21 mouse cellular contexts compared by ENCODE assay signal in genomic region chr13:111975549-111975948, GRCm38 (mm10).
"Had no signal": no experiment of that assay in that cellular context is flagged by ENCODE, and none has a peak within 500 bp of the region (broad histone marks: within the 10 kb centered on the region; RNA-seq: fewer than 3 reads in every experiment).

No protein-coding gene starts in this region.

- H3K9ac ChIP-seq: limb, embryonic 13.5 days; lung, embryonic 15.5 days; midbrain, embryonic 12.5 days; midbrain, embryonic 15.5 days; neural tube, embryonic 12.5 days; neural tube, embryonic 15.5 days had no signal

- ATAC-seq: midbrain, embryonic 15.5 days had no signal

- H3K4me3 ChIP-seq: limb, embryonic 10.5 days; limb, embryonic 13.5 days; lung, embryonic 15.5 days; midbrain, embryonic 12.5 days; midbrain, embryonic 15.5 days; neural tube, embryonic 12.5 days; neural tube, embryonic 15.5 days had no signal

- H3K27ac ChIP-seq: limb, embryonic 10.5 days; limb, embryonic 13.5 days; lung, embryonic 15.5 days; midbrain, embryonic 12.5 days; midbrain, embryonic 15.5 days; neural tube, embryonic 12.5 days; neural tube, embryonic 15.5 days; stomach, postnatal 0 days had no signal

- H3K36me3 ChIP-seq: limb, embryonic 10.5 days; limb, embryonic 13.5 days; lung, embryonic 15.5 days; midbrain, embryonic 12.5 days; midbrain, embryonic 15.5 days; neural tube, embryonic 12.5 days; neural tube, embryonic 15.5 days had no signal

- H3K9me3 ChIP-seq: limb, embryonic 10.5 days; limb, embryonic 13.5 days; lung, embryonic 15.5 days; midbrain, embryonic 12.5 days; midbrain, embryonic 15.5 days; neural tube, embryonic 12.5 days; neural tube, embryonic 15.5 days had no signal

- DNase-seq: kidney, adult 18-20 months; kidney, adult 9 months; kidney, postnatal 14 days; kidney, postnatal 4 days; lung, adult 18-20 months; lung, postnatal 10 days; lung, postnatal 36 days; right cerebral cortex, adult 18-20 months; right cerebral cortex, postnatal 14 days; right cerebral cortex, postnatal 4 days; thymus, adult 2 months; thymus, postnatal 14 days; thymus, postnatal 4 days had no signal

- H3K4me2 ChIP-seq: limb, embryonic 13.5 days; lung, embryonic 15.5 days; midbrain, embryonic 12.5 days; midbrain, embryonic 15.5 days; neural tube, embryonic 12.5 days; neural tube, embryonic 15.5 days had no signal

- H3K27me3 ChIP-seq: limb, embryonic 13.5 days; lung, embryonic 15.5 days; midbrain, embryonic 12.5 days; midbrain, embryonic 15.5 days; neural tube, embryonic 12.5 days; neural tube, embryonic 15.5 days had no signal
